Mouse (Mus musculus): ENCODE data around the gene Gpr87.

- TF ChIP-seq TAL1 (IDR thresholded peaks at IDR 0.05; ENCODE audit: low read length) (no peak), GATA1 (IDR thresholded peaks at IDR 0.05; ENCODE audit: low read length) (no peak)
These were observed 26.4 kb downstream of the Gpr87 start for GRCm38 (mm10) chr3:59168476-59168875.

All from erythroblast, embryonic 14.5 days (primary cell).